Mouse (Mus musculus) mesoderm, embryonic 11.5 days (tissue): ENCODE results near the gene Pla1a.
"Not testable (repeated sequence)": the region's sequence is repeated elsewhere in the genome, so short reads cannot be mapped to it uniquely, and the experiment has no call there.

Experiments used
- DNase-seq: peaks from one replicate; pipeline ENCODE4 v3.0.0-alpha.2; 2012; ENCODE audit warnings: low read depth, low spot score

Gene Pla1a

DNA sequence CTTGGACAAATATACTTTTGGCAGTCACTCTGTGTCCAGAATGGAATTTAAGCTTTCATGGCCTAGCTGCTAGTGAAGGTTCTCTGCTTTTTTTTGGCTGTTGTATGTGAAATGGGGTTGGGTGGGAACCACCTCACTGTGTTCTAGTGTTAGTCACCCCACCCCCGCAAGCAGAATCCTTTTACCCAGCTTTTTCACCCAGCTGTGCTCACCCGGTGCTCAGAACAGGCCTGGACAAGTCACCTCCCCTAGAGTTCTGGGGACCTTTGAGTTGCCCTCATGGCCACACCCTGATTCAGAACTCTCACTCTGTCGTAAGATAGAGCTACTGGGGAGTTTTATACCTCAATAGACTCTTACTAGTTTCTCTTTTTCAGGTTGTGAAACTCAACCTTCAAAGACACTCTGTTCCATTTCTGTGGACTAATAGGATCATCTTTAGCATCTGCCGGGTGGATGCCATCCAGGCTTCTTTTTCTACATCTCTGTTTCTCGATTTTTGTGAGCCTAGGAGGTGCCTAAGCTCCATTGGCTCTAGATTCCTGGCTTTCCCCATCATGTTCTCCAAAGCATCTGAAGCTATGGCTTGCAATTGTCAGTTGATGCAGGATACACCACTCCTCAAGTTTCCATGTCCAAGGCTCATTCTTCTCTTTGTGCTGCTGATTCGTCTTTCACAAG lies 25.8 kb upstream of the Pla1a start:
- no peak for DNase-seq

DNA sequence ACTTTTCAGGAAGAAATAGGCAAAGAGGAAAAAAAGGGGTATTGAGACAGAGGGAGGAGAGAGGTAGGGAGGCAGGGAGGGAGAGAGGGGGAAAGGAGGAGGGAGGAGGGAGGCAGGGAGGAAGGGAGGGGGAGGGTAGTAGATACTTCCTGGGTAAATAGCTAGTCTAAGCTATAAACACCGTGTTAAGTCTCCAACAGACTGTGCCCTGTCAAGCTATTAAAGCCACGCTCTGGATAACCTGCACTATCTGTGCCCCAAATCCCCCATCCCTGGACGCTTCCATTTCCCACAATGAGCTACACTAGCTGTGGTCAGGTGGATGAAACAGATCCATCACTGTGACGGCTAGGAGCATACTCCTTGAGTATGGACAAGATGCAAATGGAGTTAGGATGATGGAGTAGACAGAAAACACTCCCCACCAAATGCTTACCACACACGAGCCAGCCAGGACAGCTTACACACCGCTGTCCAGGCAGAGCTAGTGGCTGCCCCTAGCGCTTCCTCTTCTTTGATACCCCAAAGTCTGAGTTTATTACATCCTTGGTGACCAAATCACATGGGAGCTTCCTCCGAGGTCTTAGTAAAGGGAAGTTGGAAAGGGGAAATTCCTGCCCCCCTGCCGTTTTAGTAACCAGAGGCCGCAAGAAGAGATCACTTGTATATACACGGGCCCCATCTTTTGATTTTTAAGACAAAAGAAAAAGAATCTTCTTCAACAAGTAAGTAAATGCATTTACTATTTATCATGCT lies 24.0 kb upstream of the Pla1a start:
- DNase-seq: no peak

DNA sequence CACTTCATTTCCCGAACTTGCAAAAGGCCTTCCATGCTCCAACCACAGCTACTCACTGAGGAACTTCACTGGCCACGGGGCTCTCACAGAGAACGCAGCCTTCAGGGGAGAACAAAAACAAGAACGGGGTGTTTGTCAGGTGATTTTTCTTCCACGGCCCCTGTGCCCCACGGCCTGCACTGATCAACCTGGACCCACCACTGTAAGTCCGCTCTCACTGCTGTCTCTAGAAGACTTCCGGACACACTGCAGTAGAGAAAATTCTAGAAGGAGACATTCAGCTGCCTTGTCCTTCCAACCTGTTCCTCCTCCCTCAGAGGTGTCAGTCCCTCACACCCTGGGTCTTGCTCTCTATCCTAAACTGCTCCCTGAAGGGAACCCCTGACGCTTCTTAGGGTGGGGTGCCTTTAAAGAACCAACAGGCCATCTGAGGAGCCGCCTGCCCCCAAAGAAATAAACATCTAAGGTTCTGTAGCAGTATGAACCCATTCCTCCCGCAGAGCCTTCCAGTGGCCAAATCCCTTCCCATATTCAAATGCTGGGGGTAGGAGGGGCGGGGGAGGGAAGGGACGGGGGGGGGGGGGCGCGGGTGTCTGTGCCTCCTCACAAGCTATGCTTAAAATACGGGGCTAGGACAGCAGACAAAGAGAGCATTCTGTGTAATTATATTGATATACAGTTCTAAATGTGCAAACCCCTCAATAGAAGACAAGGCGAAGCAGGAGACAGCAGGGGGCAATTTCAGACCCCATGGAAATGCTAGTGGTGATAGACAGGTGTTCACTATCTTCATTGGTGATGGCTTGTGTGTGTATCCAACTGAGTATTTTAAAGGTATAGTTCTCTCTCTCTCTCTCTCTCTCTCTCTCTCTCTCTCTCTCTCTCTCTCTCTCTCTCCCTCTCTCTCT lies 22.8 kb upstream of the Pla1a start, which contains the start of gene Cd80:
TSS of gene Cd80 (plus strand) at position 51 of the 908 bp plus-strand sequence.
- no peak for DNase-seq

DNA sequence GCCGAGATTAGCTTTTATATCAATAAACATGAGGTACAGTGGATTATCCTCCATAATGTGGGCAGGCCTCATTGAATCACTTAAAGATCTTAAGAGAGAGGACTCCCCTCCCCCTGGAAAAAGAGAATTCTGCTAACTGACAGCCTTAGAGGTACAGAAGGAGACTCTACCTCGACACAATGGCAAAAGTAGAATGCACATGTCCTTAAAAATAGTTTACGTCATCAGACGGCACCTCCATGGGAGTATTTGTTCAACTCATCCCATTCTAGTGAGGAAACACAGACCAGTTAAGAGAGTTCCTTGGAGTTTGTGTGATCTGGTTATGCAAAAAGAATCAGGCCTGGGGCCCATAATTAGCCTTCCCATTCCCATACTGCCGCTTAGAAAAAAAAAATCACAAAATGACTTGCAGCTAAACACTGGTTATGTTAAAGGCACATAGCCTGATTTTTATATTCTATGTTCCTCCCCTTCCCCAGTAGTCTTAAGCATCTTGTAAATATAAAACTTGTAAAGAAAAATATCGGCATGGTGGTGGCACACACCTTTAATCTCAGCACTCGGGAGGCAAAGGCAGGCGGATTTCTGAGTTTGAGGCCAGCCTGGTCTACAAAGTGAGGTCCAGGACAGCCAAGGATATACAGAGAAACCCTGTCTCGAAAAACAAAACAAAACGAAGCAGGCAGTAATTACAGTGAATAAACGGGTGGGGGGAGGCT lies 21.7 kb upstream of the Pla1a start:
- DNase-seq: no peak

DNA sequence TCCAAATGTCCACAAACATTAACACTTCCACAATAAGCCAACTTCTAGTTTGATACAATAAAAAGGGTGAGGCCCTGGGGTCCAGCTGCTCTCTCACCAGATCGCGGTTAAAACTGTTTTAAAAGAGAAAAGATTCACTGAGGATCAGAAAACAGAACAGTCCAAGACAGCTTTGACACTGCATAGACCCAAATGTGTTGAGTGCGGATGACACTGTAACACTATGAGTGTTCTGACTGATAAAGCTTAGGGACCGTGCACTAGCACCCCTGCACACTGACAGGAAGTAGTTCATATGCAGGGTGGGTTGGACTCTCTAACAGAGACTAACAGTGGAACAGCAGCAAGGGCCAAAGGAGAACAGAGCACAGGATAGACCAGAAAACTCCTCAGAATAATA lies 21.0 kb upstream of the Pla1a start:
- no peak for DNase-seq

DNA sequence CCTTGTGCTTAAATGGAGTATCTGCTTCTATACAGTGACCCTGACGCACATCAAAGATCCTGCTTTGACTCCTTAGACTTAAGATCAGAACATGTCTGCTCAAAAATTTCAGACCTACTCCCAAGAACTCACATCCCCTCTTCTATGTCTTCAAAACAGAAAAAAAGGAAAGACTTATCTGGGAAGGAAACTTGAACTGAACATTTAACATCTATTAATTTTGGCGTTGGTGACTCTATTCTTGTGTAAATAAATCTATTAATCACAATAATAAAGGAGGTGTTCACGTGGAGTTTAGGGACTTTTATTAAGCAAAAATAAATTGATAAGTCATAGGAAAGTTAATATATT lies 20.2 kb upstream of the Pla1a start:
- DNase-seq: no peak

DNA sequence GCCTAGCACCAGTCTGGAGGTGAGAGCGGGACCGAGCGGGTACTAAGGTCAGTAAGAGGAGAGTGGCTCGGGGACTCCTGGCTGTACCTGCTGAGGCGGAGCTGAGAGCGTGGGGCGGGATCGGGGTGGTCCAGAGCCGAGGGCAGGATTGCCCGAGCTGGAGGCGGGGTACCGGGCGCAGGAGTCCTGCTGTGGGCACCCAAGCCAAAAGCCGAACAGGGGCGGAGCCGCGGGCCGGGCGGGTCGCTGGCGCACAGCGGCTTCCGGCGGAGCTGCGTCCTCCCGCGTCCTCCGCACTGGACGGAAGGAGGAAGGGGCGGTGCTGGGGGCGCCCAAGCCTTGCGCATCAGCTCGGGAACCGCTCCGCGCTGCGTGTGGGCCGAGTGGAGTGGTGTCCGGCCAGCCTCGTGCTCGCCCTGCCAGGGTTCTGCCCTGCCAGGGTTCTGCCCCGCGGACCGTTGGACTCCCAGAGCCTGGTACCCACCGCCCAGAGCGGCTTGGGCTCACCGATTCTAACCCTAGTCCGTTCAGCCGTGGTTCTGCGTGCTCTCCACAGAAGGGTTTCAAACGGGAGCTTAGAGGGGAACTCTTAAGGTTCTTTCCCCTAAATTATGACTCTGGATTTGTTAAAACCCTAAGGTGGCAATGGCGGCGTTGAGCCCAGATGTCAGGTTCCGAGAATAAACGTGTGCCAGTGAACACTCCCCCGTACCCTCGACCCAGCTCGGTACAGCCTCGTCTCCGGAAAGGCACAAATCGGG lies 19.7 kb upstream of the Pla1a start, which contains the start of gene Adprh:
TSS of gene Adprh (minus strand) at position 262 of the 761 bp plus-strand sequence.
- DNase-seq: peak; percentile 89

DNA sequence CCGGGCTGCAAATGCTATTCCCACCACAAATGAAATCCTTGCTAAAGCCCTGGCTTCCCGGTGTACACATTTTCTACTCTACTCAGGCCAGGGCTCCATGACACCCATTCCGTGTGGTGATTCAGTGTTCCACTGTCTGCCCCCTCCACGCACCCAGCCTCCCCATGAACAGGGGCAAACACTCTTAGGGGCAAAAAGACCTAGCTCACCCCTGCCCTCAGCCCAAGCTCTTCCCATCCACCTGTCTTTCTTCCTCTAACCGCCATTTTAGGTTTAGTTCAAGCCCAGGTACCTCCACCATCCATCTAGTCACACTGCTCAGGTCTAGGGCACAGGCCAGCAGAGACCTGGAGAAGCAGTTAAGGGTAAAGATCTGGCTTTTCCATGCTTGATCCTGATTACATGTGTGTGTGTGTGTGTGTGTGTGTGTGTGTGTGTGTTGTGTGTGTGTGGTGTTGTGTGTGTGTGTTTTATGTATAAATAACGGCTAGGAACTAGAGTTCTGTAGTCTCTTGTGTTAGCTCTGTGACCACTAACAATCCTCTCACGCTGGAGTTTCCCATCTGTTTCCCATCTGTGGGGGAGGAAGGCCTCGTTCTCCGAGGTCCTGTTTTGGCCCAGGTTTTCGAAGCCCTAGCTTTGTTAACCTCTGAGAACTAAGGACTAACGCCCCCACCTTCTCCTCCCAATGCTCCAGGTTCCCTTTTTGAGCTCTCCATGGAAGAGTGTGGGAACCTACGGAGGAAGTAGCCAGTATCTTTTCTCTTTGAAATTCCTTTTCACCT lies 18.7 kb upstream of the Pla1a start:
- DNase-seq: peak; percentile 43

DNA sequence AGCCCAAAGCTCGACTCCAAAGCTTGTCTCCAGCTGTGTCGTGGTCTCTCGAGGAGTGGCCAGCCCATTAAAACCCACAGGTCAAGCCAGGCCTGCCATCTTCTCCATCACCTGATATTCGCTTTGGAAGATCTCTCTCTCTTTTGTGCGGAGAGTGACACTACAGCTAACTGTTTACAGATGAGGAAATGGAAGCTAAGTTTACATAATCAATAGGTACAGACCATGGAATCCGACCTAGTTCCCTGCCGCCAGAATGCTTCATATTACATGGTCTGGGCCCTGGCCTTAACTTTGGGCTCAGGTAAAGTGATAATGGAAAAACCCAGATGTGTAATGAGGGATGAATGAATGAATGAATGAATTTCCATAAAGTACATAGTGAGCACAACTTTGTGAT lies 17.8 kb upstream of the Pla1a start:
- no peak for DNase-seq

DNA sequence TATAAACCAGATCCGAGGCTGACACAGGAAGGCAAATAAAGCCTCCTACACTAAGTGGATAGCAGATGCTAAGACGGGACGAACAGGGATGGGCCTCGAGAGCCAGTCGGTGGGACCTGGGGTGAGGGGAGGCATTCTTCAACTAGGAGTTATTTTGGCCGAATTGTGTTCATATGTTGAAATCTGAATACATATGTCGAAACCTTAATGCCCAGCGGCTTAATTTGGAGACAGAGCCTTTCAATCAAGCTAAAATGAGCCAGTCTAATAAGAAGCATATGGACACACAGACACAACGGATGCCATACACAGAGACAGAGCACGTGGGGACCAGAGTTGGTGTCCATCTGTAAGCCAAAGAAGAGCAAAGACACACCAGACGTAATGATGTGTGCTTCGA lies 15.5 kb upstream of the Pla1a start:
- no peak for DNase-seq

DNA sequence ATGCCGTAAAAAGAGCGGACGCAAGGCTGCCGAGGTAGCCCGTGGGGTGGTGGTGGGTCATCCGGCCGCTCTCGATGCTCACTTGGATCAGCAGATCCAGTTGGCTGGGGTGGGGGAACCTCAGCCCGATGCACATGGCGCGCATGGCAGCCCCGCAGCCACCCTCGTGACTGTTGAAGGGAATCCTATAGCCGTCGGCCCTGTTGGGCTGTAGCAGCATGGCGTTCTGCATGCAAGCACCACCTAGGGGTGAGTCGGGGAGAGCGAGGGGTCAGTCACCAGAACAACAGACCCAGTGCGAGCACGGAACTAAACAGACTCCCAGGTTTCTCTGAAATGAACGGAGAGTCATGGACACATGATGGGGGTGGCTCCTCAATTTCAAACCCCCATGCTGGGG lies 14.4 kb upstream of the Pla1a start:
- DNase-seq: no peak

DNA sequence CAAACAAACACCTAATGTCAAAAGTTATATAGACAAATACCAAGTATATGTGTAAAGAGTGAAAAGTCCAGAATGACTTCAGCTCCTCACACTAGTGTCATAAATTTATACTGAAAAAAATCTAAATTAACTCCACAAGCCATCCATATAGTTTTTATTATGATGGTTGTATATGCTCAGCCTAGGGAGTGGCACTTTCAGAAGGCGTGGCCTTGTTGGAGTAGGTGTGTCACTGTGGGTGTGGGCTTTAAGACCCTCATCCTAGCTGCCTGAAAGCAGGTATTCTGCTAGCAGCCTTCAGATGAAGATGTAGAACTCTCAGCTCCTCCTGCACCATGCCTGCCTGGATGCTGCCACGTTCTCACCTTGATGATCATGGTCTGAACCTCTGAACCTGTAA lies 13.2 kb upstream of the Pla1a start:
- not testable (repeated sequence) for DNase-seq

DNA sequence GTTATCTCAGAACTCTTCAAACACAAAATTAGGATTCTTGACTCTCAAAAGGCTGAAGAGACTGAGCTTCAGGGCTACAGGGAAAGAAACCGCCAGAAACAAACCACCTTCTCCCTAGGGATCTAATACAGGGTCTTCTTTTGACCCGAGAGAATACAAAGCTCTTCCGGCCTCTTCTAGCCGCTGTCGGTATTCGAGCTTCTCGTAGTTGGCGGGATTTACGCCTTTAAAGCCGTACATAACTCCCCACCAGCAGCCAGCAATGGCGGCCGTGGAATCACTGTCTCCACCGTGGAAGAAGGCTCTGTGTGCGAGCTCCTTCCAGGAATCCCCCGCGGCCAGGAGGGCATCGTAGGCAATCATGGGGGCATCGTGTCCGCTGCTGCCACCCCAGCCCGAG lies 12.6 kb upstream of the Pla1a start:
- DNase-seq: no peak

DNA sequence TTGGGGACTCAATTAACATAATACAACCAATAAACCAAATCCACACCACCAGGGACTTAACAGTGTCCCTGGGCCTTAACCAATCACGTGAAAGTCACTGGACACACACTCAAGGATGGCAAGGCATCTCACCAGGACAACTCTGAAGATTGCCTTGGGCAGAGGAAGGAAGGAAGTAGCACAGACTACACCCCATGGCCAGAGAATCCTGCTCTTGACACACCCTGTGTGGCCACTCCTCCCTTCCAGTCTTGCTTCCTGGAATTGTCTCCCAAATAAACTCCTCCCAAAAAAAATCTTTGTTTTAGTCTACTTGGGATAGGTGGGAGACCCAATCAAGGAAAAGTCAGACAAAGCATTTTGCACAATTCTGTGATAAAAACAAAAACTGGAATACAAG lies 12.1 kb upstream of the Pla1a start:
- DNase-seq: no peak

DNA sequence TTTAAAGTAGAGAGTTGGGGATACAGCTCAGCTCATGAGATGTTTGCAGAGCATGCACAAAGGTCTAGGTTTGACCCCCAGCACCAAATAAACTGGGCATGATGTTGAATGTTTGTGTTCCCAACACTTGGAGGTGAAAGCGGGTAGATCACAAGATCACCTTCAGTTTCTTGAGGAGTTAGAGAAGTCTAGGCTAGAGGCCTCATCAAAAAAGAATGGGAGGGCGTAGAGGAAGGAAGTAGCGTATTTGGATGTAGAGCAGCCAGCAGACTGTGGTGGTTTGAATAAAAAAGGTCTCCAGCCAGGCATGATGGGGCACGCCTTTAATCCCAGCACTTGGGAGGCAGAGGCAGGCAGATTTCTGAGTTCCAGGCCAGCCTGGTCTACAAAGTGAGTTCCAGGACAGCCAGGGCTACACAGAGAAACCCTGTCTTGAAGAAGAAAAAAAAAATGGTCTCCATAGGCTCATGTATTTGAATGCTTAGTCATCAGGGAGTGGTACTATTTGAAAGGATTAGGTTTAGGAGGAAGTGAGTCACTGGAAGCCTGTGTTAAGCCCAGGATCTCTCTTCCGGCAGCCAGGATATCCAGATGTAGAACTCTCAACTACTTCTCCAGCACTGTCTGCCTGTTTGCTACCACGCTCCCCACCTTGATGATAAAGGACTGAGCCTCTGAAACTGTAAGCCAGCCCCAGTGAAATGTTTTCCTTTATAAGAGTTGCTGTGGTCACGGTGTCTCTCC lies 10.9 kb upstream of the Pla1a start:
- no peak for DNase-seq

DNA sequence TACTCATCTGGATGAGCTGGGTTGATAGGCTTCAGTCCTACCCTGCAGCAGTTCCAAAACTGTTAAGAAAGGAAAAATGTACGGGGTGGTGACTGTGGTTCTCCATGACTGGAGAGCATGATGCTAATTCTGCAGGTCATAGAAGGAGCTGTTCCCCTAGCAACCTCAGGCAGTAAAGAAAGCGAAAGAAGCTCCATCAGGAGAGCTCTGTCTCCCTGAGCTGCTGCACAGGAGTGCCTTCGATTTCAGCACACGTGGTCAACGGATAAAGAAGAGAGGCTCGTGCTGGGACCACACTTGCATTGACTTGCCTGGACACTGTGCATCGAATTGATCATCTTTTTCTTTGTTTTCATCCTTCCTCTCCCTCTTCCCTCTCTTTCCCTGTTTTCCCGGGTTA lies 9.3 kb upstream of the Pla1a start:
- DNase-seq: no peak

DNA sequence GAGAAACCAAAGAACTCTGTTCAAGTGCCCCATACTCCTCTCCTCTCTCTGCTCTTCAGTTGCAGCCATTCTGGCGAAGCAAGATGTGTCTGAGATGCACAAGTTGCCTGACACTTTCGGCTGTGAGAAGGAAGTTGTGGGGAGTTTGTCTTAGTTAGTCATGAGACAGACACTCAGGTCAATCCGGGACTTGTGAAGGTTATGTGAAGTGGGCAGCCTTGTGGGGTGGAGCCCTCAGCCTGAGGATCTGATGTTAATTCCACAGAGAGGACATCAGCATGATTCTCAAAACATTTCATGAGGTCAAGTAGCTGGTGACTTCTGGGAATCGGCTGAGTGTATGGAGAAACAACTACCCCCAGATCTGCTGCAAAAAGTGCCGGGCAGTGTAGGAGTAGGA lies 8.7 kb upstream of the Pla1a start:
- no peak for DNase-seq

DNA sequence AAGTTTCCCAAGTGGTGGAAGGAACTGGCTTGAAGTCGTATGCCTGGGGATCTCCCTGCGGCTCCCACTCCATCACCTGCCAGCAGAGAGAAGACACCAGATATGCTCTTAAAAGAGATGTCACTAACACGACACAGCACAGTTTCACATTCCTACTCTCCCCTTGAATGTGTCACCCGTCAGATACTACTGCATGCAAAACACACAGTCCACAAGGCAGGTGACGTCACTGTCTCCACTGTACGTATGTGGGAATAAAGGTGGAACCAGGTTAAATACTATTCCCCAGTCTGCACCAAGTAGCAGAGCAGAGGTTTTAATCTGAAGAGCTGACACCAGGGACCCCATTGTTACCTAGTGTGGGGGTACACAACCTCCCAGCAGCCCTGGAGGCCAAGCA lies 7.5 kb upstream of the Pla1a start:
- DNase-seq: no peak

DNA sequence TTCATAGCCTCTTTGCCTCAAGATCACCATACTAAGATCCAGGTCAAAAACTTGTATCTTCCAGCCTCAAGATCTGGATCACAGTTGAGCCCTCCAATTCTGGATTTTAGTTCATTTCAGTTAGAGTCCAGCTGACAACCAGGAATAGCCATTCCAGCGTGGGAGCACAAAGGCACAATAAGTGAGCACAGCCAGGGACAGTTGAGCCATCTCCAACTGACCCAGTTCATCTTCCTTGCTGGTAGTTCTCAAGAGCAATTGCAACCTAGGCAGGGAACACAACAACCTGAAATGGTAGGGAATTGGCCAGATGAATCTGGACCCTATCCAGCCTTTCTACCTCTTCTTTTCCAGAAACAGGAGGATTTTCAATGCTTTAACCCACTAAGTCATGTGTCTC lies 6.2 kb upstream of the Pla1a start:
- no peak for DNase-seq
